Mouse (Mus musculus) skeletal muscle tissue, postnatal 0 days (tissue): ENCODE results near the gene Krtap19-1. TPM values are rescaled to one million over a fixed set of nuclear protein-coding genes. Genes with fewer than 3 reads are reported as not detected.

ENCODE experiments used
- polyA plus RNA-seq: library from polyadenylated mRNA; unstranded; fragments of >200 nt; fragmentation: Nextera tagmentation; extraction: Ambion mirVana; gene quantifications from 2 replicates; pipeline ENCODE4 v1.2.1, GENCODE M21; 2015

The Krtap19-1 gene
- not detected in 2 replicates for polyA plus RNA-seq

DNA sequence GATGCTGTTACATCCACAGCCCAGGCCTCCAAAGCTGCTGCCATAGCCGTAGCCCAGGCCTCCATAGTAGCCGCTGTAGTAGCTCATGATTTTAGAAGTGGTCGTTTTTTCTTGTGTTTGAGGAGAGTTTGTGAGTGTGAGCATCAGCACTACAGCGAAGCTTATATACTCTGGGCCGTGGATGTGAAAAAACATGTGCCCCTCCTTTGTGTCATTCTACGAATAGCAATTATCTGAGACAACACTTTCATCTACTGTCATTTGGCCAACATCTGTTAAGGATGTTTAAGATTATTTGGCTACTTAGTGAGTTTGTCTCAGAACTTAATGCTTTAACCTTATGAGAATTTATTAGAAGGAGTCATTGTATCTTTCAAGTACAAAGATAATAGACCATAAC is at the start of gene Krtap19-1:
Gene Krtap19-1, minus strand, starts transcription at position 101 of the 400 bp plus-strand sequence.

DNA sequence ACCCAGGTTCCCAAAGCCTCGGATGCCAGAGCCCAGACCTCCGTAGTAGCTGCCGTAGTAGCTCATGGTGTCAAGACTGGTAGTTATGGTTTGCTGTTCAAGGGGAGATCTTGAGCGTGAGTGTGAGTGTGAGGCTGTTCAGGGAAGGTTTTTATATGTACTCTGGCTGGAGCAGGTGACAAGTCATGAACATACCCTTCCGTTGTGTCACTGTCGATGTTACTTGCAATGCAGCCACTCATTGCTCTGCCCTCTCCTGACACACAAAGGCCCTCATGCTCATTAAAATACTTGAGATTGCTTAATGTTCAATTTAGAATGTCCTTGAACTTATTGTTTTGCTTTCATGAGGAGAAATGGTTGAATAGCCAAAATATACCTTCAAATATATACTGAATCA is 27.1 kb upstream of the Krtap19-1 start, which contains the start of gene Krtap19-5:
Gene Krtap19-5, minus strand, starts transcription at position 101 of the 400 bp plus-strand sequence.

DNA sequence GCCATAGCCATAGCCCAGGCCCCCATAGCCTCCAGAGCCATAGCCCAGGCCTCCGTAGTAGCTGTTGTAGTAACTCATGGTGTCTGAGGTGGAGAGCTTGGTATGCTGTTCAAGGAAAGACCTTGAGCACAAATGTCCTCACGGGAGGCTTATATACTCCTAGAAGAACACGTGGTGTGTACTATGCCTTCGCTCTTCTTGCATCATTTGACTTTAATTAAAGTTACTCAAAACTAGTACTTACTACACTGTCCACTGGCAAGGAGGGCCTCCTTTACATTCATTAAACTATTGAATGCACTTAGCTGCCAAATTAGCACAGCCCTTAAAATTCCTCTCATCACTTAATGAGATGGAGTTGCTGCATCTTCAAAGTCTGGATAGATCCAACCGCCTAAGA is 15.8 kb upstream of the Krtap19-1 start, which contains the start of gene Krtap19-4:
Gene Krtap19-4, minus strand, starts transcription at position 101 of the 400 bp plus-strand sequence.

DNA sequence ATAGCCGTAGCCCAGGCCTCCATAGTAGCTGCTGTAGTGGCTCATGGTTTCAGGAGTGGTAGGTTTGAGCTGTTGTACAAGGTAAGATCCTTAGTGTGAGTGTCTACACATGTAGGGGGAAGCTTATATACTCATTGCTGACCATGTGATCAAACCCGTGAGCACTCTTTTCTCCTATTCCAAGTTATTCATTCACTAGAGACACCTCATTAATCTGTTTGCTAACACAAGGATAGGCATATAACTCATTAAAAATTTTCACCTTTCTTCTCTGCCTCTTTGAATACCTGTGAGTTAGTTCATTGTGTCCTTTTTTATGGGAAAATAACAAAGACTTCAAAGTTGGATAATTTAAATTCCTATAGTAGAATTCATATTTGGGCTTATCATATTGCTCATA is 8.7 kb upstream of the Krtap19-1 start, which contains the start of gene Krtap19-3:
Gene Krtap19-3, minus strand, starts transcription at position 101 of the 400 bp plus-strand sequence.

DNA sequence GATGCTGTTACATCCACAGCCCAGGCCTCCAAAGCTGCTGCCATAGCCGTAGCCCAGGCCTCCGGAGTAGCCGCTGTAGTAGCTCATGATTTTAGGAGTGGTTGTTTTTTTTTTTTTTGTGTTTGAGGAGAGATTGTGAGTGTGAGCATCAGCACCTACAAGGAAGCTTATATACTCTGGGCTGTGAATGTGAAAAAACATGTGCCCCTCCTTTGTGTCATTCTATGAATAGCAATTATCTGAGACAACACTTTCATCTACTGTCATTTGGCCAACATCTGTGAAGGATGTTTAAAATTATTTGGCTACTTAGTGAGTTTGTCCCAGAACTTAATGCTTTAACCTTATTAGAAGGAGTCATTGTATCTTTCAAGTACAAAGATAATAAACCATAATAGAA is 5.0 kb upstream of the Krtap19-1 start, which contains the start of gene Krtap19-2:
Gene Krtap19-2, minus strand, starts transcription at position 101 of the 400 bp plus-strand sequence.

DNA sequence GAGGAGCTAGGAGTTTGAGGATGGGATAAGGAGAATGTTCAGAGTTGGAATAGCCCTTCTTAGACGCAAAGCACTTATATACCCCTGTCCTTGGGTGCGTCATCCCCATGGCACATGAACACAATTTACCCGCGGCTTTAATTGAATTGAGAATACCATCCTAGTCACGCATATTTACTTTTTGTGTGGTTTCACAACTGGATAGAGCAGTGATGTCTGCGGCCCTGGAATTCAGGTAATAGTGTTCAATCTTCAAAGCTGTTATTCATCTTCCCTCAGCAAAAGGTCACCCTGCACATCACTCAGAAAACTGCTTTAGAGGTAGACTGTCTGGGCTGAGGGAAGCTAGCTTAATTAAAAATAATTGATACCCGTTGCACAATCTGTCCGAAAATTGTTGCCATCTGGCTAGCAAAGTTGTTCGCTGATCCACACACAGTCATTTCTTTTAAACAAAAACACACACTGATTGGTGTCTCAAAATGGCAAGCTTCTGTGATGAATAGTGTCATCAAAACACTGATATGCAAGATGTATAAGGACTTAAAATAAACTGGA is 43.0 kb downstream of the Krtap19-1 start, which contains the start of gene Krtap14:
Gene Krtap14, minus strand, starts transcription at position 51 of the 558 bp plus-strand sequence.

DNA sequence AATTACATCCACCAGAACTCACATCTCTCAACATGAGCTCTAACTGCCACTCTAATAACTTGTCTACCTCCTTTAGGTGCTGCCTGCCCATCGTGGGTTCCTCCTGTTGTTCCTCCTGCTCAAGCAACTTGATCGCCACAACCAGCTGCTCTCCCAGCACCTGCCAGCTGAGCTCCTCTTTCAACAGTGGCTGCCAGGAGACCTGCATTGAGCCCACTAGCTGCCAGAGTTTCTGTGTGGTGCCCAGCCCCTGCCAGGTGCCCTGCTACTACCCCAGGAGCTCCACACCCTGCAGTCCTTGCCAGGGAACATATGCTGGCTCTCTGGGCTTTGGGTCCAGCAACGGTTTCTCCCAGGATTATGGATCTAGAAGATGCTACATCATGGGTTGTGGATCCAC is 49.1 kb downstream of the Krtap19-1 start, which contains the start of gene Krtap15:
Gene Krtap15, plus strand, starts transcription at position 150 of the 400 bp plus-strand sequence.

Other genes starting within 250 kb of the Krtap19-1 start
- gene 2310079G19Rik, start 241.7 kb downstream of the Krtap19-1 start, polyA plus RNA-seq = 0.19 TPM in 1 of 2 replicates, not detected in the other
- not detected in 2 replicates for gene Krtap26-1, start 221.6 kb downstream of the Krtap19-1 start, polyA plus RNA-seq
- gene Krtap27-1, start 197.7 kb downstream of the Krtap19-1 start, polyA plus RNA-seq = not detected in 2 replicates
- not detected in 2 replicates for gene 2310061N02Rik, start 161.4 kb downstream of the Krtap19-1 start, polyA plus RNA-seq
- not detected in 2 replicates for gene Krtap13-1, start 140.5 kb downstream of the Krtap19-1 start, polyA plus RNA-seq
- not detected in 2 replicates for gene Krtap13, start 117.8 kb downstream of the Krtap19-1 start, polyA plus RNA-seq
- not detected in 2 replicates for gene 2310034C09Rik, start 110.6 kb downstream of the Krtap19-1 start, polyA plus RNA-seq
- gene 2310057N15Rik, start 95.2 kb downstream of the Krtap19-1 start, polyA plus RNA-seq = not detected in 2 replicates
- not detected in 2 replicates for gene Gm5965, start 91.5 kb downstream of the Krtap19-1 start, polyA plus RNA-seq
- gene Gm20741, start 57.2 kb downstream of the Krtap19-1 start, polyA plus RNA-seq = not detected in 2 replicates
- not detected in 2 replicates for gene Krtap15, start 49.2 kb downstream of the Krtap19-1 start, polyA plus RNA-seq
- gene Krtap14, start 43.3 kb downstream of the Krtap19-1 start, polyA plus RNA-seq = not detected in 2 replicates
- gene Krtap19-2, start 4.9 kb upstream of the Krtap19-1 start, polyA plus RNA-seq = not detected in 2 replicates
- not detected in 2 replicates for gene Krtap19-3, start 8.6 kb upstream of the Krtap19-1 start, polyA plus RNA-seq
- not detected in 2 replicates for gene Krtap19-4, start 15.7 kb upstream of the Krtap19-1 start, polyA plus RNA-seq
- gene Krtap19-5, start 27.0 kb upstream of the Krtap19-1 start, polyA plus RNA-seq = not detected in 2 replicates
- gene Krtap19-9b, start 62.9 kb upstream of the Krtap19-1 start, polyA plus RNA-seq = not detected in 2 replicates
- not detected in 2 replicates for gene Krtap16-3, start 93.5 kb upstream of the Krtap19-1 start, polyA plus RNA-seq
- not detected in 2 replicates for gene Krtap22-2, start 141.3 kb upstream of the Krtap19-1 start, polyA plus RNA-seq
- not detected in 2 replicates for gene Gm10229, start 145.9 kb upstream of the Krtap19-1 start, polyA plus RNA-seq
- gene Krtap6-1, start 162.3 kb upstream of the Krtap19-1 start, polyA plus RNA-seq = not detected in 2 replicates
- not detected in 2 replicates for gene Gm10228, start 172.1 kb upstream of the Krtap19-1 start, polyA plus RNA-seq
- gene Krtap6-5, start 178.5 kb upstream of the Krtap19-1 start, polyA plus RNA-seq = not detected in 2 replicates
- gene 1110025L11Rik, start 194.6 kb upstream of the Krtap19-1 start, polyA plus RNA-seq = not detected in 2 replicates
- not detected in 2 replicates for gene Krtap6-3, start 214.6 kb upstream of the Krtap19-1 start, polyA plus RNA-seq